Mouse (Mus musculus) embryo, embryonic 10.5 days (tissue): ENCODE measurements around the gene Saal1.
"Not testable (repeated sequence)": the region's sequence is repeated elsewhere in the genome, so short reads cannot be mapped to it uniquely, and the experiment has no call there.

ENCODE experiments used
- DNase-seq: peaks from one replicate; pipeline ENCODE4 v3.0.0-alpha.2; 2015; ENCODE audit warnings: low spot score

The Saal1 gene

DNA sequence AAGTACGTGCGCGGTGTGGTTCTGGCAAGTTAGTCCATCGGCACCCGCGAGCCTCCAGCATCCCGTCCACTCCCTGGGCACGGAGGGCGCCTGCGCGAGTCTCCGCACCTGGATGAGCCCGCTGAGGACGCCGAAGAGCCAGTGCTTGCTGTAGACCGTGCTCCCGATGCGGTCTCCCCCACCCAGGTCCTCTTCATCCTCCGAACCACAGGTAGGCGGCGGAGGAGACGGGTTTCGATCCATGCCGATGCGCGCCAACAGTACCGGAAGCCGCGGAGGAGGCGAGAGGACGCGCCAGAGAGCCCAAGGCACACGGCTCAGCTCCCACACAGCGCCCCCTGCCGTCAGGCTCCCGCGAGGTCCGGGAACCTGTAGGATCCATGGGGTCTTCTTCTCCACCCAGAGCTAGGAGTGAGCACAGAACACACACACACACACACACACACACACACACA, at the start of gene Saal1:
Saal1 (minus strand) TSS at position 291 of the 455 bp plus-strand sequence.
- peak; percentile 95 for DNase-seq

DNA sequence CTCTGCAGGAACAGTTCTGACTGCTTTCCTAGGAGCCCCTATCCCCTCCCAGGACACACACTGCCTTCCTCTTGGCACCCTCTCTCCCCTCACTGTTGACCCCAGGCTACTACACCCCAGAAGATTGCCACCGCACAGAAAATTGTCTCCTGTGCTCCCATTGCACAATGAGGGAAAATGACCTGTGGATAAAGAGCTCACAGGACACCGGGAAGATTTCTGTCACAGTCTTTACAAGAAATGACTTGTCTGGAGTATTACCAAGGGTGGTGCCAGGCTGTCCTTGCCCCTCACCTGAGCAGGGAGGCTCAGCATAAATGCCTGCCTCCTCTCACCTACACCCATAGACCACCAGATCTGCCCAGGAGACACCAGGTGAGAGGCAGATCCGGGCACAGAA, 41.0 kb upstream of the Saal1 start, which contains the start of gene Saa2:
Saa2 (plus strand) TSS at position 301 of the 400 bp plus-strand sequence.
- no peak for DNase-seq

DNA sequence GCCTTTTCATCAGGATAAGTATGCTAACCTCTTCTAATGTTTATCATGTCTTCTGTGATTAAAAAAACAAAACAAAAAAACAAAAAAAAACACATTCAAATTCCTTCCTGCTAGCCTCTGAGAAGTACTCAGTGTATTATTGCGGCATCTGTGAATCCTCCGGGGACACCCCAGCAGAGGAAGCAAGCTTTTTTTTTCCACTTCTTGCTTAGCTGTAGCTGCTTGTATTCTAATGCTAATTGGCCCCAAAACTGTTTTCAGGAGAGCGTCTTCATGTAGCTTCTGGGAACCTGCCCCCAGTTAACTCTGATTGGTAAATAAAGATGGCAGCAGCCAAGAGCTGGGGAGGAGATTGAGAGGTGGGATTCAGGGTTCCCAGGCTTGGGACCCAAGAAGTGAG, 38.0 kb upstream of the Saal1 start:
- no peak for DNase-seq

DNA sequence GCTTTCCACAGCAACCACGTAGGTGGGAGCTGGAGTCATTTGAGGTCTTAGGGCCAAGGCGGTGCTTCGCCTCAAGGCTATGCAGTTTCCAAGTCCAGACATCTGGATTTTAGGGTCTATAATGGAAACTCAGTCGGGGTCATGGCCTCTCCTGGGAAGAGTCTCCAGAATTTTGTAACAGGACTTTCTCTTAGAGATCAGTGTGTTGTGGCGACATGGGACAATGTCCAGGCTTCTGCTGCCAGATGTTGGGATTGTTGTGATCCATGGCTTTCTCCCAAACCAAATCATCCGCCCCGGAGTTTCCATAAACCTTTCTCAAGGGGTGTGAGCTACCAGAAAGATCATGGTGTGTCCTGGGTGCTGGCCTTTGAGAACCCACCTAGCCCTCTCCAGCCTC, 35.9 kb upstream of the Saal1 start:
- DNase-seq, result no peak

DNA sequence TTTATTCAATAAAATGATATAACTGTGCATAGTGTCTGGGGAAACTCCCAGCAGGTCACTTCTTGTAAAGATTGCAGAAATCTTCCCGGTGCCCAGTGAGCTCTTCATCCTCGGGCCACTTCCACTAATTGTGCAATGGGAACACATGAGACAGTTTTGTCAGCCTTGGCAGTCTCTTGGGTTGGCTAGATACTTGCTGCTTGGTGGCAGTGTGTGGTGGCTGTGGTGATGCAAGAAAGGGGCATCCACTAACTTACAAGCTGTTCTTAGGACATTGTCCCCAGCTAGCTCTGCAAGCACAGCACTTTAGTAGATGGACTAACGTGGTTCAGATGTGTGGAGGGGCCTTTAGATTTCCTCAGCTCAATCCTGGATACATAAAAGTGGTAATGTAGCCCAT, 35.3 kb upstream of the Saal1 start:
- DNase-seq, result no peak

DNA sequence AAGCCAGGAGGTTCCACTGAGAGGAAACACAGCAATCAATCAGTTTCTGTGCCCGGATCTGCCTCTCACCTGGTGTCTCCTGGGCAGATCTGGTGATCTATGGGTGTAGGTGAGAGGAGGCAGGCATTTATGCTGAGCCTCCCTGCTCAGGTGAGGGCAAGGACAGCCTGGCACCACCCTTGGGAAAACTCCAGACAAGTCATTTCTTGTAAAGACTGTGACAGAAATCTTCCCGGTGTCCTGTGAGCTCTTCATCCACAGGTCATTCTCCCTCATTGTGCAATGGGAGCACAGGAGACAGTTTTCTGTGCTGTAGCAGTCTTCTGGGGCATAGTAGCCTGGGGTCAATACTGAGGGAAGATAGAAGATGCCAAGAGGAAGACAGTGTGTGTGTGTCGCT, 32.4 kb upstream of the Saal1 start, which contains the start of gene Saa1:
Saa1 (minus strand) TSS at position 101 of the 400 bp plus-strand sequence.
- not testable (repeated sequence) for DNase-seq

DNA sequence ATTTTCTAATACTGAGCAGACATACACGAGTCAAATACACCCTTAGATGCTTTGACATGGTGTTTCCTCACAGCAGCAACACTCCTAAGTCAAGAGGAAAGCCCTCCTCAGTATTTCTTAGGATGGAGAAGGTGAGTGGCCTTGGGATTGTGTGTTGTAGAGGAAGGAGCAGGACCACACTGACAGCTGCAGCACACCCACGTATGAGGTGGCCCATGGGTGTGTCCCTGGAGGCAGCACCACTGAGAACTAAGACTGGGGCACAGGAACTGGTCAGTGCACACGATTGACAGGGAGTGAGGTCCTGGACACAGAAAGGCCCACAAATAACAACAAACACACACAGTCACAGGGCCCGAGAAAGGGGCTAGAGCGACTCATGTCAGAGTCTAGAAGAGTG, 29.6 kb upstream of the Saal1 start:
- not testable (repeated sequence) for DNase-seq

DNA sequence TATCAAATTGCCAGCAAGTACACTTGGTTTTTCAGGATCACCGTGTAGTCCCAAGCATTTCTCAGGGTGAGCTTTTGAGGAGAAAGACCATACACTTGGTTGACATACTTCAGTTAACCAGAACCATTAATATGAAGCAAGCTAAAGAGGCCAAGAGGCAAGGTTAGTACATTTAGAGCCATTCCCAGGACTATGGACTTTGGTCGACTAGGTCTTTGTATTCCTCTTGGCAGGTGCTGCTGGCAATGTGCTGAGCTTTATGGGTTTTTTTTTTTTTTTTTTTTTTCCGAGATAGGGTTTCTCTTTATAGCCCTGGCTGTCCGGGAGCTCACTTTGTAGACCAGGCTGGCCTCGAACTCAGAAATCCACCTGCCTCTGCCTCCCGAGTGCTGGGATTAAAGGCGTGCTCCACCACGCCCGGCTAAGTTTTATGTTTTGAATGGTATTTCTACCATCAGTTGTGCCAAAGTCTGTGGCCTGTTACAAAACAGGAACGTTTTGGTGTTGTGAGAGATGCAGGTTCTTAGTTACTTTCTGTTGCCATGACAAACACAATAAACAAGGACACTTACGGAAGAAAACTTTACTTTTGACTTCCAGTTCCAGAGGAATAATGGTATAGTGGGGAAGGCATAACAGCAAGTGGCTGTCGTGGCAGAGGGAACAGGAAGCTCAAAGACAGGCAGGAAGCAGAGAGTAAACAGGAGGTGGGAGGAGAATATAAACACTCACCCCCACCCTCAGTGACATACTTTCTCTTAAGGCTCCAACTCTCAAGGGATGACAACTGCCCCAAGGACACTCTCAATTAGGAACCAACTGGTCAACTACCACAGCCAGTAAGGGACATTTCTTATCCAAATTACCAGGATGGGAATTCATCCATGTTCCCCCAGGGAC, 28.3 kb upstream of the Saal1 start:
- no peak for DNase-seq

DNA sequence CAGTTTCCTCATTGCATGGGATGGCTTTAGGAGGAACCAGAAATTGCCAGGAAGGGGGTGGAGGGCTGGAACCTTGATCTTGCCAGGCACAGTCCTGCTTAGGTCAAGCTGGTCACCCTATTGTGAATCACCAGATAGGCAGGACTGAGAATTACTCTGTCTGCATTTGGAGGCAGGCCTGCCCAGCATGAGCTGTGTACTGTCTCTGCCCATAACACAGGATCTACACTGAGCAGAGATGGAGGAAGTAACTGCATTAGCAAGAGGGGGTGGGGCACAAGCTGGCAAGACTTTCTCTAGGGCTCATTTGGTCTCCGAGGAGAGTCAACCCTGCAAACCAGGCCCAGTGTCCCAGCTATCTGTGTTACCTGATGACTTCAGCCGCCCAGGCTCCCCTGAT, 24.5 kb upstream of the Saal1 start:
- DNase-seq, result no peak

DNA sequence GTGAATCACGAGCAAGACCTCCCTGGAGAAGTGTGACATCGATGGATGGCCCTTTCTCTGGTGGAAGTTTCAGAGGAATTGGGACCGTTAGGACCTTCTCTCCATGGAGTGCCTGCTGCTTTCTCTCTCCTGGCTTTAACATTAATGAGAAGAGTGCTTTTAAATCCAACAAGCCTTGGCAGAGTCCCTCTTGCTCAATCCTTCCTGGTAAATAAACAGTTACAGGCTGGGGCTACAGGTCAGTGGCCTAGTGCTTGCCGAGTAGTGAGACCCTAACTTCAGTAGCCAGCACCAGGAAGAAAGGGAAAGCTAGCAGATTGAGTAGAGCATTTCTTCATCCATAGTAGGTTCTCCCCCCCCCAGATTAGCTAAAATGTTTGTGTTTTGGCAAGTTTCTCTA, 22.0 kb upstream of the Saal1 start, which contains the start of gene Saa4:
Saa4 (minus strand) TSS at position 146 of the 400 bp plus-strand sequence.
- no peak for DNase-seq

DNA sequence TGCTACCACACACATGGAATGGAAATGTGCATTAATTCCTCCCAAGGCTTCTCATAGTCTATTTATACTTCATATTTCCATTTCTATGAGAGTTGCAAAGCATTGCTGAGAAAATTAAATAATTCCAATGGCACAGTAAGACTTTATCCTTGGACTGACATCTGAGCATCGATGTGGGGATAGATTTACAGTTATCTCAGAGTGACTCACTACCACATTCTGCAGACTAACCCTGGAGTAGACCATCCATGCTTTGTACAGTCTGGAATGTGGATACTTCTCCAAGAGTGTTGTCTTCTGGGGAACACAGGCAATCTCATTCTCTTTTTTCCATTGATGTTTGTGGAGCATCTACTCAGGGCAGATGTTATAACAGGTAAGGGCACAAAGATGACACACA, 17.1 kb upstream of the Saal1 start:
- no peak for DNase-seq

DNA sequence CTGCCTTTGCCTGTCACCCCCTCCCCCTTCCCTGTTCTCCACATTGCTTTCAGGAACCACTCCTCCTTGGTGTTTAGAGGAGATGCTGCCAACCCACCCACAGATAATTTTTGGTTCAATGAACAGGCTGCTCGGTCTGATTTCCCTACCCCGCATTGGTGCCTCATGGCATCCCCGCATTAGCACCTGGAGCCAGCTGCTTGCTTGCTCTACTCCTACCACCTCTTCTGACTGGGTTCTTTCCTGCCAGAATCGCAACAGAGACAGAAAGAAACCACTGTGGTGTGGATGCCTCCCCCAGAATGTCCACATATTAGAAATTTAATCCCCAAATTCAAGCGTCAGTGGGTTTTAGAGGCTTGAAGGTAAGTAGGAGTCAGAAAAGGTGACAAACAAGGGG, 13.9 kb upstream of the Saal1 start:
- no peak for DNase-seq

DNA sequence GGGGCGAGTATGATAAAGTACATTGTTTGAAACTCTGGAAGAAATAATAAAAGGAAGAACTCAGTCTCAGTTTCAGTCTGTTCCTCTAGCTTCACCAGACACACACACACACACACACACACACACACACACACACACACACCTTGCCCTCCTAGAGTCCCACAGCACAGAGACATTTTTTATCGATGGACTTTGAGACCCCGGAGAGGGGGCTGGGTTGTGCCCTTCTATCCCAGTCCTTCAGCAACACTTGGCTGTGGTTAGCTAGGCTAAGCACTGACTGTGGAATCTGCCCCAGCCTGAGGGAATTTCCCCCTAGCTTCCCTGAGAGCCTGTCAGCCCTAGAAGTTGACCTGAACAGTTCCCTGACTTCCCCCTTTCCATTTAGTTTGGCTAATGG, 13.4 kb upstream of the Saal1 start:
- DNase-seq, result no peak

DNA sequence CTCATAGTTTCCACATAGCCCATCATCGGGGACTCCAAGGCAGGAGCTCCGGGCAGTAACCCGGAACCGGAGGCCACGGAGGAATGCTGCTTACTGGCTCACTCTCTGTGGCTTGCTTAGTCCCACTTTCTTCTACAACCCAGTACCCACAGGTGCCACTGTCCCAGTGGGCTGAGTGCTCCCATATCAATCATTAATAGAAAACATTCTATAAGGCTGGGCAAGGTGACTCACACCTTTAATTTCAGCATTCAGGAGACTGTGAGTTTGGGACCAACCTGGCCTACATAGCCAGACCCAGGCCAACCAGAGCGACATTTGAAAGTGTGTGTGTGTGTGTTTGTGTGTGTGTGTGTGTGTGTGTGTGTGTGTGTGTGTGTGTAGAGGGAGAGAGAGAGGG, 12.9 kb upstream of the Saal1 start:
- DNase-seq, result no peak

DNA sequence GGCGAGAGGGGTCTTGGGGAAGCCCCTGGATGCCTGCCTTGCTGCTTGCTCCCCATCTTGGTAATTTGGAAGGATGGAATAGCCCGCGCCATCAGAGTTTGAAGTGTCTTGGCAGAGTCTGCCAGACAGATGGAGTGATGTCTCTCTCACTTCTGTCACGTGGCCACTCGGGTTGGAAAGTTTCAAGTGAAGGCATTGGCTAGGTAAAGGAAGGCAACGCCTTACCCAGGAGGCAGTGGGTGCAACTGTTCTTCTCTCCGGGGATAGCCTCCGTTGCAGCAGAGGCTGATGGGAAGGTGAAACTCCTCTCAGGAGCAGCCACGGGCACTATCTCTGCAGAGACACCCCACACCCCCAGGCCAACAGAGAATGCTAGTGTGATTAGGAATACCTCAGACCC, 10.0 kb upstream of the Saal1 start:
- no peak for DNase-seq

DNA sequence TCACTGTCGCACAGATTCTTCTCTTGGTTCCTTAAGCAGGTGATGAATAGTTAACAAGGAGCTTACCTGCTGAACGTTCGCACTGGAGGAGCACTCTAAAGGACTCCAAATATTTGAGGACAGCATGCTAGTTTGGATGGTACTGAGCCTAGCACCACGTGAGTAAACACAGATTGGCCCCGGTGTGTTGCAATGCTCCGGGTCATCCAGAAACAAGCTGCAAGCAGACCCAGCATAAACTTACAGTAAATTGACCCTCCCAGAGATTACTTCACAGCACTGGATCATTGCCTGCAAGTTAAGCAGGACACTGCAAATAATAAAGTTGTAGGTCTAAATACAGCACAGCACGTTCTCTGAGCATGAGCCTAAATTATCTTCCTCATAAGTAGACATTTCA, 9.0 kb upstream of the Saal1 start:
- DNase-seq, result no peak

DNA sequence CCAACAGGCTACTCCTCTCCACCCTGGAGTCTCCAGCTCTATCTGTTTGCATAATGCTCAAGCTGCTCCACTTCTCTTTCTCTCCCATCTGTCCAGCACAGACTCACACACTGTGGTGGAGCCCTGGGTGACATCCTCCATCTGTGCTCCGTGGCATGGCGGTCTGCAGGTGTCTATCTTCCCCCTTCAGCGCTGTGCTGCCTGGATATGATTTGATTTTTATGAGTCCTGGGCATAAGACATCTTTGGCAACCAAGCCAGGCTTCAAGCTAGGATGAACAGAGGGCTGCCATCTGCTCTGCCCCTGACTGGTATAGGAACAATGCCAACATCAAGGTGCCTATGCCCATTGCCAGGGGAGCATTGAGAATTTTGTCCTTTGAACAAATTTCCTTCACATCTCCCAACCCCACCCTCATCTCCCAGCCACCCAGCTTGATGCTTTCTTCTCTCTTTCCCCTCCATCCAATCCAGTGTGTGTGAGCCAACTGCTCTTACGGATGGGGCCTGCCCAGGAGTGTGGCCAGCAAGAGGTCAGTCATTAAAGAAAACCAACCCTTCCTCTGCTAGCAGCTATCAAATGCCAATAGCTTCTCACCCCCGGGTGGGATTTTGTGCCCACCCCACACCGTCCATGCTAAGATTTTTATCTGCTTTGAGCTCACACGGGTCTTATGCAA, 8.3 kb upstream of the Saal1 start:
- DNase-seq, result no peak

DNA sequence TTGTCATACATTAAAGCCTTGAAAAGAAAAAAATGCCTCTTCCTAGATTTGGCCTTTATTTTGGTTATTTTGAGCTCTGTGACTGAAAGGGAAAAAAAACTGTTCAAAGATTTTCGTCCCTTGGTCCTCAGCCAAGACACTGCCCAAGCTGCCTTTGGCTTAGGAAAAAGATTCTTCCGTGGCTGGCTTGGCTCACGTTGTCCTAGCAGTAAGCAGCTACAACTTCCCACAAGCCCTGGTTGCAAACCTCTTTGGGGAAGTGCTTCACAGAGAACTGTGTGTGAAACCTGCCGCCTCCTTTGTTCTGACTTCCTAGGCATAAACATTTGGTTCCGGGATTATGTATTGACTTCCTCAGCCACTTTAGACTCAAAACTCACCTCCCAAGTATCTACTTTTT, 6.4 kb upstream of the Saal1 start:
- no peak for DNase-seq

DNA sequence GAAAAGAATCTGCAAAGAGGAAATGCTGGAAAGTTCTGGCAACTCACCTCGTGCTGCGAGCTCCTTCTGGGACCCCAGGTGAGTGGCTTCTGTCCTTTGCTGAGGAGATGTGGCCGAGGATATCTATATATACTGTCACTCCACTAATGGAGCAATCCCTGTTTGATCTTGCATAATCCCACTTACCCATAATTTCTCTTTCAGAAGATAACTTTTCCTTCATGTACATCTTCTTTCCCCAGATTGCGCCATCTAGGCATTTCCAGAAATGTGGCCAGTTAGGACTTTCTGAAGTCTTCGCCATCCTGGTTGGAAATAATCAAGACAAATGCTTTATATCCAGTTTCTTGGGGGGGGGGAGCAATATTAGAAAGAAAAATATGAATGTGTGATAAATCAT, 5.1 kb upstream of the Saal1 start, which contains the start of gene Saa3:
Saa3 (minus strand) TSS at position 101 of the 400 bp plus-strand sequence.
- DNase-seq, result no peak

DNA sequence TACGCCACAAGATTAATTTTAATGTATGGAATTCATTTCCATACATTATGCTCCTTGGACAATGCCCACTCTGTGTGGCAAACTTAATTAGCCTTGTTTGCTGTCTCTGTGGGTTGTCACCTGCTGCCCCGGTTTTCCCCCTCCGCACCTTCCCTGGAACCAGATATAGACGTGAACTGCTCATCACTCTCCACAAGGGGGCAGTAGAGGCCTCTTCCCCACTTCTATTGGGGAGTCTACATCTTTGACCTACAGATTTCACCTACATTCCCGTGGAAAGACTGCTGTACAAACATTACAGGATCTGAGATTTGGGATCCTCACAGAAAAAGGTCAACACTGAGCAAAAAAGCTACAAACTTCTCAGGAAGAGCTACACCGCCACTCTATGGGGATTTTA, 4.0 kb upstream of the Saal1 start:
- DNase-seq, result peak; percentile 83

DNA sequence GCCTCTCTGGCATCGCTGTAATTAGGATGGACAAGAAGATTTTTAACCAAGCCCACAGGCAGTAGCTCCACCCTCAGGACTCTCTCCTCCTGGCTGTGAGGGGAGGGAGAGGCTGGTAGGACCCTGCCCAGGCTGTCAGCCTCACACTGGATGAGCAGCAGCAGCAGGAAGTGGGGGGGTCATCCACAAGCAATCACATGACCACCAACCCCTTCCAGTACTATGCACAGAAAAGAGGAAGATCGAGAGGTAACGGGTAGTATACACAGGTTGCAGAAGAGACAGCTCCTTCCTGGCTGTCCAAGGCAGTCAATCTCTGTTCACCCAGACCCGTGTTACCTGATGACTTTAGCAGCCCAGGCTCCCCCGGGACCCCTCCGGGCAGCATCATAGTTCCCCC, 1.8 kb upstream of the Saal1 start:
- DNase-seq, result no peak

DNA sequence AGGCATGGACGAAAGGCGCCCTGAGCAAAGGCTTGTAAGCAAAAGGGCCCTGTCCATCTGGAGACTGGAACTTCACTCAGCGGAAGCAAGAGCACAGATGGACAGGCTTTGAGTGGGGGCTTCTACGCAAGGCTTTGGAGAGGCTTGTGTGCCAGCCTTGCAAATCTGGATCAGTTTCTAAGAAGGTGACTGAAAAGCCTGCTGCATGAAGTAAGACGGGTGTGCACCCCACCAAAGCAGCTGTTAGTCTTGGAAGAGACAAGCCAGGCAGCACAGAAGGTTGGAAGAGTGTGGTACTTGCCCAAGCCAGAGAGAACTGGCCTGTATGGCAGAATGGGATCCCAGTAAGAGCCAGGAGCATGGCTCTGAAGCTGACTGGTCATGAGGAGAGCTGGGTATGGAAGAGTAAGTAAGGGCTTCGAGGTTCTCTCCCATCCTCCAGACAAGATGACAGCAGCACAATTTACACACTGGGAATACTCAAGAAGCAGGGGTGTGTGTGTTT, 9.9 kb downstream of the Saal1 start:
- DNase-seq, result no peak

DNA sequence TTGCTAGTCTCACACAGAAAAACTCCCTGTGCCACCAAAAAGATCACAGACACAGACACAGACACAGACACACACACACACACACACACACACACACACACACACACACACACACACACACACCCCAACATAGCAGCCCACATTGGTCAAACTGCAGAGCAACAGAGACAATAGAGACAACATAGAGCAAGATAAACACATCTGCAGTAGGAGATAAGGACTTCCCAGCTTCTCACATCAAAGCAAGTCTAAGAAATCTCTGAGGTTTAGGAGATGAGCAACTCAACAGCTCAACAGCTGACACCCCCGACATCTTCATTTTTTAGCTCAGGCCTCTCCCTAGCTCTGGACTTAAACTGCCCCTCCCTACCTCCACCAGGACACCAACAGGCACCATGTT, 13.7 kb downstream of the Saal1 start:
- DNase-seq, result no peak
